Mouse (Mus musculus): ENCODE results near the gene Ttll13. TPM values are rescaled to one million over a fixed set of nuclear protein-coding genes. Genes with fewer than 3 reads are reported as not detected.

Gene Ttll13
- total RNA-seq, 1 experiment from 2014 or later: not detected

GRCm38 (mm10) chr7:80297041-80297440 lies 50.9 kb downstream of the Ttll13 start:
- no peak for ATAC-seq (replicated peaks; ENCODE audit: low read depth, poor library complexity, severe bottlenecking)

GRCm38 (mm10) chr7:80298754-80299153 lies 52.6 kb downstream of the Ttll13 start:
- no peak for ATAC-seq (replicated peaks; ENCODE audit: low read depth, poor library complexity, severe bottlenecking)

GRCm38 (mm10) chr7:80299568-80299967 lies 53.4 kb downstream of the Ttll13 start:
- no peak for ATAC-seq (replicated peaks; ENCODE audit: low read depth, poor library complexity, severe bottlenecking)

GRCm38 (mm10) chr7:80301522-80301921 lies 55.3 kb downstream of the Ttll13 start:
- no peak for ATAC-seq (replicated peaks; ENCODE audit: low read depth, poor library complexity, severe bottlenecking)

GRCm38 (mm10) chr7:80307766-80308165 lies 61.6 kb downstream of the Ttll13 start:
- no peak for ATAC-seq (replicated peaks; ENCODE audit: low read depth, poor library complexity, severe bottlenecking)

Other genes starting within 250 kb of the Ttll13 start
- gene Zfp710, start 221.6 kb upstream of the Ttll13 start, total RNA-seq (2017): 17.8 and 20.4 TPM in 2 replicates
- 233 and 240 TPM in 2 replicates for gene Idh2, start 131.0 kb upstream of the Ttll13 start, total RNA-seq (2017)
- 4.8 and 6.3 TPM in 2 replicates for gene Sema4b, start 59.5 kb upstream of the Ttll13 start, total RNA-seq (2017)
- 35.9 and 42.2 TPM in 2 replicates for gene Cib1, start 13.6 kb upstream of the Ttll13 start, total RNA-seq (2017)
- gene Gdpgp1, start 13.5 kb upstream of the Ttll13 start, total RNA-seq (2017): 0.97 and 2.2 TPM in 2 replicates
- 23.2 and 31.0 TPM in 2 replicates for gene Ngrn, start 14.8 kb downstream of the Ttll13 start, total RNA-seq (2017)
- gene Vps33b, start 23.3 kb downstream of the Ttll13 start, total RNA-seq (2017): 31.7 and 31.8 TPM in 2 replicates
- 145 and 156 TPM in 2 replicates for gene Prc1, start 48.1 kb downstream of the Ttll13 start, total RNA-seq (2017)
- 12.6 and 19.0 TPM in 2 replicates for gene Rccd1, start 78.1 kb downstream of the Ttll13 start, total RNA-seq (2017)
- 15.3 and 15.8 TPM in 2 replicates for gene Unc45a, start 94.6 kb downstream of the Ttll13 start, total RNA-seq (2017)
- 10.5 and 18.4 TPM in 2 replicates for gene Hddc3, start 96.7 kb downstream of the Ttll13 start, total RNA-seq (2017)
- gene Man2a2, start 125.0 kb downstream of the Ttll13 start, total RNA-seq (2017): 36.1 and 38.4 TPM in 2 replicates
- gene Fes, start 141.6 kb downstream of the Ttll13 start, total RNA-seq (2017): 70.4 and 105 TPM in 2 replicates
- gene Furin, start 159.1 kb downstream of the Ttll13 start, total RNA-seq (2017): 12.2 and 14.4 TPM in 2 replicates